Mouse (Mus musculus): ENCODE measurements around the gene Aspg. TPM values are rescaled to one million over a fixed set of nuclear protein-coding genes. Genes with fewer than 3 reads are reported as not detected.

Aspg gene
- total RNA-seq, 2 experiments from 2014 or later, result 1.9 to 4.7 TPM

DNA sequence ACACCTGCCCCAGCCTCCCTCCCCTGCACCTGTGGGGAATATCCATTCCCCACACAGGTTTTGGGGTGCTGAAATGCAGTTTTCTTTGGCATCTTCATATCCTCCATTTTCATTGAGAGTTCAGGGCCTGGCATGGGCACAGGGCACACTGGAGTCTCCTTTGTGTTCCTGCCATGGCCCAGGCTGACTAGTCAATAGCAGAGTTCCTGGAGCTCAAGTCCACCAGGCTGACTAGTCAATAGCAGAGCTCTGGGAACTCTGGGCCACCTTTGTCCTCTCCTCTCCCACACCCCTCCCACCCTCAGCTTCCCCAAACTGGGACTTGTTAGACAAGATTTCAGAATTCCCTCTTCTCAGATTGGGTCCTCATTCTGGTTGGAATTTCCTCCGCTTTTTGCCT, 65.2 kb downstream of the Aspg start:
- intact Hi-C loops (cut with DNase I), result no loop called here
- no peak for DNase-seq (ENCODE audit: low spot score in 2 of 2)

DNA sequence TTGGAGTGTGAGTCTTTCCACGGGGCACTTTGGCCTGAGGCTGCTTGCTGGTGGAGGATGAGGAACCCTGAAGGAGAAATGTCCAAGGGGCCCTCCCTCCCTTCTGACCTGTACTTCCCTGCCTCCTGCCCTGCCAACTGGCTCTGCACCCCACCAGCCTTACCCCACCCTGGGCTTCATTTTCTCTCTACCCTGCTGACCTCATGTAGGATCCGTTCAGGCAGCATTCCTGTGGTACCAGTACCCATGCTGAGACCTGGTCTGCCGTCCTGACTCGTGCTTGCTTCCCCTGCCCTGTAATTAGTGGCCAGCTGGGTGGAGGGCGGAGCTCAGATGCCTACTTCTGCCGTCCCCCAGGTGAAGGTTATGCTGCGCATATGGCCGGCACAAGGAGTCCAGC, 65.7 kb downstream of the Aspg start:
- intact Hi-C loops (cut with DNase I), result no loop called here
- DNase-seq (ENCODE audit: low spot score in 2 of 2), result no peak

Small RNA genes within 50 kb of the gene (microRNA-seq; reads per million reads assigned to microRNA genes)
- gene Mir203, result 85.8 to 137 reads per million in 2 experiments
- 0 reads per million in 2 experiments for gene Mir3073a
- 0 reads per million in 2 experiments for gene Mir3073b

Other genes starting within 250 kb of the Aspg start
- 10 to 100 TPM; 61.2 to 64.4 TPM for gene Ppp1r13b, start 198.6 kb upstream of the Aspg start, total RNA-seq (2021)
- gene Atp5mpl, start 139.7 kb upstream of the Aspg start, total RNA-seq (2021), result 100 to 1,000 TPM; 411 to 446 TPM
- under 1 TPM; 0.13 to 0.55 TPM for gene Tdrd9, start 135.1 kb upstream of the Aspg start, total RNA-seq (2021)
- gene Rd3l, start 125.4 kb upstream of the Aspg start, total RNA-seq (2021), result not detected
- 1 to 10 TPM; 5.8 to 8.1 TPM for gene Kif26a, start 39.5 kb downstream of the Aspg start, total RNA-seq (2021)

Measured in left cerebral cortex, postnatal 14 days (tissue).